Mouse (Mus musculus) CH12.LX (cell line): Measurements from ENCODE around the gene Prkci. TPM values are rescaled to one million over a fixed set of nuclear protein-coding genes. Genes with fewer than 3 reads are reported as not detected.

Source experiments
- DNase-seq: peaks from one replicate; pipeline ENCODE4 v3.0.0-alpha.2; 2013; ENCODE audit errors: extremely low read depth
- H3K27ac ChIP-seq: 2 replicates; pipeline ENCODE4 v1.5.1; 2012; ENCODE audit warnings: low read depth, mild to moderate bottlenecking, control low read depth, moderate library complexity; ENCODE audit not compliant: insufficient read depth
- H3K27me3 ChIP-seq: replicated peaks from 2 replicates; pipeline ENCODE3; 2012; ENCODE audit warnings: inconsistent platforms
- H3K36me3 ChIP-seq, 2 experiments: replicated peaks in 1 of 2; 2 replicates each; pipeline versions ENCODE3 to v1.6.1; 2012; ENCODE audit warnings: inconsistent platforms in 1 of 2, low read length in 1 of 2, mild to moderate bottlenecking in 1 of 2, mixed read lengths in 1 of 2, moderate library complexity in 1 of 2; ENCODE audit not compliant: control insufficient read depth in 1 of 2, insufficient read depth in 1 of 2
- H3K4me1 ChIP-seq, 2 experiments: 2 replicates each; pipeline ENCODE4 v1.6.1; 2012; ENCODE audit warnings: inconsistent platforms in 1 of 2, moderate library complexity in 1 of 2; ENCODE audit not compliant: insufficient read depth in 2 of 2, control insufficient read depth in 1 of 2
- H3K4me2 ChIP-seq: 2 replicates; pipeline ENCODE4 v1.6.1; 2012; ENCODE audit warnings: low read depth, mild to moderate bottlenecking, control low read depth; ENCODE audit not compliant: poor library complexity, insufficient read depth, severe bottlenecking
- H3K4me3 ChIP-seq, 3 experiments: fragments of 150-350 bp in 1 of 3; sonication (generic) in 1 of 3; replicated peaks in 1 of 3; 2 replicates each; pipeline versions ENCODE3 to v1.5.1; 2011 to 2012; ENCODE audit warnings: low read depth in 2 of 3, low read length in 2 of 3, mild to moderate bottlenecking in 2 of 3, moderate library complexity in 2 of 3, control low read depth in 1 of 3, improper control_type of control experiment in 1 of 3, inconsistent platforms in 1 of 3, mixed read lengths in 1 of 3; ENCODE audit not compliant: poor library complexity in 1 of 3
- H3K79me2 ChIP-seq: replicated peaks from 2 replicates; pipeline ENCODE4 v1.6.1; 2012; ENCODE audit warnings: mild to moderate bottlenecking, moderate library complexity; ENCODE audit not compliant: control insufficient read depth, poor library complexity, insufficient read depth, severe bottlenecking; ENCODE audit errors: extremely low read depth
- H3K9ac ChIP-seq: 2 replicates; pipeline ENCODE4 v1.6.1; 2012; ENCODE audit warnings: low read depth, mild to moderate bottlenecking, control low read depth, moderate library complexity; ENCODE audit not compliant: insufficient read depth
- H3K9me3 ChIP-seq: replicated peaks from 2 replicates; pipeline ENCODE3; 2012; ENCODE audit warnings: low read length, inconsistent platforms, mixed read lengths
- BHLHE40 ChIP-seq: IDR thresholded peaks from 2 replicates; pipeline ENCODE4 v1.6.1; 2011; ENCODE audit warnings: mild to moderate bottlenecking, low read depth, low read length, improper control_type of control experiment
- CHD1 ChIP-seq: IDR thresholded peaks from 2 replicates; pipeline ENCODE4 v1.6.1; 2012; ENCODE audit warnings: low read depth, low read length, improper control_type of control experiment, inconsistent platforms
- EP300 ChIP-seq: IDR thresholded peaks from 2 replicates; pipeline ENCODE4 v1.6.1; 2011; ENCODE audit warnings: low read length, improper control_type of control experiment
- GABPA ChIP-seq: IDR thresholded peaks from 2 replicates; pipeline ENCODE4 v1.6.1; 2012; ENCODE audit warnings: low read depth, low read length, improper control_type of control experiment, inconsistent platforms; ENCODE audit not compliant: insufficient replicate concordance
- HCFC1 ChIP-seq: IDR thresholded peaks from 2 replicates; pipeline ENCODE4 v1.6.1; 2012; ENCODE audit warnings: low read depth, mild to moderate bottlenecking, inconsistent platforms, low read length, improper control_type of control experiment
- JUN ChIP-seq: IDR thresholded peaks from 2 replicates; pipeline ENCODE4 v1.6.1; 2011; ENCODE audit warnings: low read depth, mild to moderate bottlenecking, low read length, improper control_type of control experiment, moderate library complexity; ENCODE audit not compliant: insufficient read depth
- KAT2A ChIP-seq: IDR thresholded peaks from 2 replicates; pipeline ENCODE4 v1.6.1; 2012; ENCODE audit warnings: low read length, improper control_type of control experiment, inconsistent platforms; ENCODE audit not compliant: insufficient replicate concordance
- MAX ChIP-seq: IDR thresholded peaks from 2 replicates; pipeline ENCODE4 v1.6.1; 2011; ENCODE audit warnings: low read length, improper control_type of control experiment
- MYC ChIP-seq: IDR thresholded peaks from 2 replicates; pipeline ENCODE4 v1.6.1; 2011; ENCODE audit warnings: low read depth, mild to moderate bottlenecking, improper control_type of control experiment, low read length
- NRF1 ChIP-seq: IDR thresholded peaks from 2 replicates; pipeline ENCODE4 v1.6.1; 2014; ENCODE audit warnings: low read depth, mild to moderate bottlenecking, inconsistent platforms, low read length, improper control_type of control experiment, moderate library complexity
- PAX5 ChIP-seq: IDR thresholded peaks from 2 replicates; pipeline ENCODE4 v1.6.1; 2012; ENCODE audit warnings: low read length, inconsistent platforms, mixed read lengths
- POLR2A ChIP-seq: IDR thresholded peaks from 2 replicates; pipeline ENCODE4 v1.6.1; 2011; ENCODE audit warnings: low read depth, mild to moderate bottlenecking, improper control_type of control experiment, low read length
- RAD21 ChIP-seq: IDR thresholded peaks from 2 replicates; pipeline ENCODE4 v1.6.1; 2011; ENCODE audit warnings: low read depth, mild to moderate bottlenecking, low read length, improper control_type of control experiment, moderate library complexity
- RCOR1 ChIP-seq: conservative IDR thresholded peaks from 2 replicates; pipeline ENCODE4 v1.6.1; 2012; ENCODE audit warnings: low read depth, mild to moderate bottlenecking, inconsistent platforms, low read length, improper control_type of control experiment
- SMC3 ChIP-seq: IDR thresholded peaks from 2 replicates; pipeline ENCODE4 v1.6.1; 2011; ENCODE audit warnings: low read depth, low read length, improper control_type of control experiment
- TBP ChIP-seq: conservative IDR thresholded peaks from 2 replicates; pipeline ENCODE4 v1.6.1; 2011; ENCODE audit warnings: low read depth, low read length, improper control_type of control experiment
- UBTF ChIP-seq: IDR thresholded peaks from 2 replicates; pipeline ENCODE4 v1.6.1; 2012; ENCODE audit warnings: low read depth, mild to moderate bottlenecking, inconsistent platforms, low read length, improper control_type of control experiment, moderate library complexity
- USF1 ChIP-seq: IDR thresholded peaks from 2 replicates; pipeline ENCODE4 v1.6.1; 2014; ENCODE audit warnings: low read depth, mild to moderate bottlenecking, inconsistent platforms, low read length, improper control_type of control experiment
- USF2 ChIP-seq: conservative IDR thresholded peaks from 2 replicates; pipeline ENCODE4 v1.6.1; 2011; ENCODE audit warnings: low read depth, low read length, improper control_type of control experiment
- ZKSCAN1 ChIP-seq: IDR thresholded peaks from 2 replicates; pipeline ENCODE4 v1.6.1; 2012; ENCODE audit warnings: low read depth, inconsistent platforms, low read length, improper control_type of control experiment, borderline replicate concordance
- ZMIZ1 ChIP-seq: IDR thresholded peaks from 2 replicates; pipeline ENCODE4 v1.6.1; 2012; ENCODE audit warnings: low read depth, mild to moderate bottlenecking, inconsistent platforms, low read length, improper control_type of control experiment
- dilution Hi-C: fragments of 300-500 bp; cut with MboI; formaldehyde crosslinking; loops from 2 replicates; pipeline ENCODE4 v1.14.3; 2020; ENCODE audit warnings: low sequenced_read_pairs; ENCODE audit not compliant: extremely low pct_unique_long_range_greater_than_20kb, extremely low pct_ligation_motif_present
- in situ Hi-C: fragments of 300-500 bp; cut with MboI; formaldehyde crosslinking; loops from 3 replicates; pipeline ENCODE4 v1.14.3; 2019; ENCODE audit warnings: low sequenced_read_pairs, low pct_ligation_motif_present, low pct_unique_long_range_greater_than_20kb, mixed read lengths
- polyA plus RNA-seq: library from polyadenylated mRNA; unstranded; fragments of >175 nt; gene quantifications from 2 replicates; pipeline ENCODE4 v1.2.1, GENCODE M21; 2012; ENCODE audit warnings: low read depth; ENCODE audit not compliant: insufficient read length
- total RNA-seq, 2 experiments: library from RNA; depleted of rRNA; stranded (reverse); fragments of 300-350 nt in 1 of 2; fragments of >200 nt in 1 of 2; gene quantifications; 2 replicates each; pipeline ENCODE4 v1.2.3; 2012 to 2014

The Prkci gene
- total and polyA plus RNA-seq, 3 experiments: 14.8 to 17.1 (median 16.7) TPM

DNA sequence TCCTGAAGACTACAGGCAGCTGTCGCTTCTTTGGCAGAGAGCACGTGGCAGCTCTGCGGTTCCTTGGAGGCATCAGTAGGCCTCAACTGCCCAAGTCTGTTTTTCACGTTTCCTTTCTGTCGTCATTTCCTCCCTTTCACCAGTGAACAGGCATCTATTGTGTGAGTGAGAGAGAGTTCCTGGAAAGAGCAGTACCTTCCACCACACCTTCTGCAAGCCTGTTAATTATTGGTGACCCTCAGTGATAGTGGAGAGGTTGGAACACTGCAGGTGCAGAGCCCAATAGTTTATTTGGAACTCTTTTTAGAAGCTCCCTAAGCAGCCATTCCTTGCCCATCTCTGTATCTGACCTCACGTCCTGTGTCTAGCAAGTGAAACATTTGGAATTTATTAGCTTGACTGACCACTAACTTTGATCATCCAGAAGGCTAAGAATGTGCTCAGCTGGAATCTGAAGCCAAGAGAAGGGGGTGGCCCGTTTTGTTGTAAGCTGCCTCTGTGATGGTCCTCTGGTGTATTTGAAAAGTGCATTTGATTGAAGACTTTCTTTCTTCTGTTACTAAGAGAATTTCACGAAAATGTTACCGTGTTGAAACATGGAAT is 21.1 kb downstream of the Prkci start:
- Histone ChIP-seq H3K9me3 (no peaks in the 10 kb centered on the region), H3K79me2 (peaks cover 3% of the 10 kb centered on the region; the same call in 1 of the 2 replicates), H3K36me3 (peaks cover 0 to 15% of the 10 kb centered on the region in 2 experiments), H3K27me3 (no peaks in the 10 kb centered on the region), H3K4me1 (peaks cover 0 to 3% of the 10 kb centered on the region in 2 experiments; a peak in 1 of 4 replicates), H3K9ac (no peak overlapping the region), H3K27ac (no peak overlapping the region), H3K4me3 (no peak overlapping the region), H3K4me2 (no peak overlapping the region)
- no peak for TF ChIP-seq SMC3
- no peak for TF ChIP-seq MYC
- TF ChIP-seq UBTF: no peak
- TF ChIP-seq BHLHE40: no peak
- no peak for TF ChIP-seq POLR2A
- no peak for TF ChIP-seq EP300
- TF ChIP-seq CHD1: no peak
- TF ChIP-seq JUN: no peak
- no peak for TF ChIP-seq MAX
- in situ Hi-C loops: no loop called here
- dilution Hi-C loops: no loop called here
- no peak for DNase-seq

DNA sequence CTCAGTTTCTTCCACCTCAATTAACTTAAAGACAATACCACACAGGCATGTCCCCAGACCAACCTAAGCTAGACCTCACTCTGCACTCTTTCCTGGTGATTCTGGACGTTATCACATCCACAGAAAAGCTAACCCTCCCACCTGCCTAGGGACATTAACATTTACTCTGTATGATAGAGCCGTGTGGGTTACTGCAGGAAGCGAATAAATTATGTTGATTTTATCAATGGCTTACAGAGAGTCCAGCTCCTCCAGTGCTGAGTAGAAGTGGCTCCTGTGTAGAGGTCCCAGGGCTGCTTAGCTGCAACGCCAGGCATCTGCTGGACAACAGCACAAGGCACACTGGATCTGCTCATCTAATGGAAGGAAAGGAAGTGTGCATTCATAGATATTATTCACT is 22.1 kb downstream of the Prkci start:
- dilution Hi-C loops: no loop called here
- H3K9ac ChIP-seq: no peak overlapping the region

More for the DNA sequence above, 22.1 kb downstream of the Prkci start:
- Histone ChIP-seq H3K4me2 (no peak overlapping the region), H3K4me1 (peaks cover 0 to 3% of the 10 kb centered on the region in 2 experiments; a peak in 1 of 4 replicates), H3K36me3 (peaks cover 0 to 20% of the 10 kb centered on the region in 2 experiments), H3K27me3 (no peaks in the 10 kb centered on the region), H3K79me2 (peaks cover 3% of the 10 kb centered on the region; the same call in 1 of the 2 replicates), H3K27ac (no peak overlapping the region), H3K4me3 (no peak overlapping the region), H3K9me3 (no peaks in the 10 kb centered on the region)
- no peak for DNase-seq
- in situ Hi-C loops: no loop called here
- no peak for TF ChIP-seq NRF1
- no peak for TF ChIP-seq POLR2A
- no peak for TF ChIP-seq PAX5
- no peak for TF ChIP-seq GABPA
- no peak for TF ChIP-seq MYC
- no peak for TF ChIP-seq HCFC1
- TF ChIP-seq UBTF: no peak
- TF ChIP-seq RAD21: no peak
- no peak for TF ChIP-seq USF1
- TF ChIP-seq SMC3: no peak
- TF ChIP-seq MAX: no peak
- TF ChIP-seq USF2: no peak
- TF ChIP-seq ZKSCAN1: no peak
- no peak for TF ChIP-seq TBP
- TF ChIP-seq RCOR1: no peak
- TF ChIP-seq ZMIZ1: no peak
- no peak for TF ChIP-seq CHD1
- no peak for TF ChIP-seq KAT2A
